Mouse (Mus musculus) heart, adult 18-20 months (tissue): ENCODE measurements around the gene Esrrg. TPM values are rescaled to one million over a fixed set of nuclear protein-coding genes. Genes with fewer than 3 reads are reported as not detected.

Experiments
- DNase-seq, 2 experiments: peaks; one replicate each; pipeline ENCODE4 v3.0.0; 2021 to 2022; ENCODE audit warnings: mixed read lengths in 1 of 2
- total RNA-seq, 2 experiments: library from RNA; stranded (reverse); gene quantifications; 2 replicates each; pipeline ENCODE4 v1.2.3; 2021

Gene Esrrg
- total RNA-seq, 2 experiments from 2014 or later = 45.3 to 57.9 TPM

DNA sequence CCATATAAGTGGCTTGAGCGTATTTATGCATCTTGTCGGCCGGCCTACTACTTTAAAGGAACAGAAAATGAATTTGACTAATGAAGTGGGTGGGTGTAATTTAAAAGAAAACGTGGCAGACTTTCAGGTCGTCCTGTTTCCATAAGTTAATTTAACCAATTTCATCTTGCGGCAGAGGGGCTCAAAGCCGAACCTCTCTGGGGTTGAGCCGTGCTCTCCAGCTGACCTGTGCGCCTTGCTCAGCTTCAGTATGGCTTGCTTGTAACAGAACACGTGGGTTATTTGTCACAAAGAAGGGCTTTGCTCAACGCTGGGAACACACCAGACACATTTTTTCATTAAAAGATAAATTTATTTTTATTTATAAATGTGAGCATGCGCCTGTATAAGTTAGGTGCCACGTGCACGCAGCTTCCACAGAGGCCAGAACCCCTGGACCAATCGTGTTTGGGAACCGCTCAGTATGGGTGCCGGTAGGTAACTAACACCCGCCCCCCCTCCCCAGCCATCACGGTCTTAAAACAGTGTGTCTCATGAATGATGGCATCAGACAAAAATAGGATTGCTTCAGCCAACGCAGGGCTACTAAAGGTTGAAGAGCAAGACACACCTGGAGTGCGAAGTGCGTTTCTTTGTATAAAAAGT, 546.7 kb downstream of the Esrrg start:
- DNase-seq = no peak

DNA sequence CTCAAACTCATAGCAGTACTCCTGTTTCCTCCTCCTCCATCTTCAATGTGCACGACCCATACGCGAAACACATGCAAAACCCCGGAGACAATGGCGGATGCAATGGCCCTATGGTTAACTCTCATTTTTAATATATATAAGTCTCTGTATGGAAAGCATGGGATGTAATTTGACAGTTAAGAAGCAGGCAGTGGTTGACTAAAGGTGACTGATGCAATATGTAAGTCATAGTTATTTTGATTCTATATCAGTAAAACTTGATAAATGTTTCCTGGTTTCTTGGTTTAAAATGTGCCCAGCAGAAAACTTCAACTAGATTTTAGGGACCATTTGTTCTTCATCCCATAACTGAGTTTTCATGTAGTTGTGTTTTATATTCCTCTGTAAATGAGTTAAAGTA, 547.9 kb downstream of the Esrrg start:
- DNase-seq = no peak

GRCm38 (mm10) chr1:188157237-188157955, 548.8 kb downstream of the Esrrg start:
- no peak for DNase-seq

- DNase-seq = no peak
Measured at GRCm38 (mm10) chr1:188158675-188159074, 550.1 kb downstream of the Esrrg start.

DNA sequence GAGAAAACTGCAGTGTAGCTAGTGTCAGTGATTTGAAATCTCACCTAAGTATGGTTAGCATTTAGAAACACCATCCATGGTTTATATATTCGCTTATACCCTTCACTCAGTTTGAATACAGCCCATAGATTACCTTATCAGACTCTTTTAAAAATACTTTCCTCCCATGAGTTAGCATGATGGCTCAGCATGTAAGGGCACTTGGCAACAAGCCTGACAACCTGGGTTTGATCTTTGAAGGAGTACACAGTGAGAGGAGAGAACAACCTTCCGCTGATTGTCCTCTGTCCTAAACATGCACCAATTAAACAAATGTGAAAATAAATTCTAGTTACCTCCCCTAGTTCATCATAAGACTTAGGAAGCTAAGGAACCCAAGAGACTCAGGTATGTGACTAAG, 550.5 kb downstream of the Esrrg start:
- no peak for DNase-seq

DNA sequence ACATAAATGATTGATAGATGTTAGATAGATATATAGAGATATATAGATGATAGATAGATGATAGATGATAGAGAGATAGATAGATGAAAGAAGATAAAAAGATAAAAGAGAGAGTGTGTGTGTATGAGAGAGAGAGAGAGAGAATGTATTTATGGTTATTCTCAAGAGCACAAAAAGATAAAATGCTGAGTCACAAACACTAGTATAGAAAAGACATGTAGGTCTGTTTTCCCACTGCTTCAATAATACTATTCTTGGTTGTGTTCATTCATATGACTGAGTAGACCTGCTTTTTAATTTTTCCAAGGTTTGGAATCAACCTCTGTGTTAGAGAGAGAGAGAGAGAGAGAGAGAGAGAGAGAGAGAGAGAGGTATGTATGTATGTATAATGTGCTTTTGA, 554.5 kb downstream of the Esrrg start:
- no peak for DNase-seq

DNA sequence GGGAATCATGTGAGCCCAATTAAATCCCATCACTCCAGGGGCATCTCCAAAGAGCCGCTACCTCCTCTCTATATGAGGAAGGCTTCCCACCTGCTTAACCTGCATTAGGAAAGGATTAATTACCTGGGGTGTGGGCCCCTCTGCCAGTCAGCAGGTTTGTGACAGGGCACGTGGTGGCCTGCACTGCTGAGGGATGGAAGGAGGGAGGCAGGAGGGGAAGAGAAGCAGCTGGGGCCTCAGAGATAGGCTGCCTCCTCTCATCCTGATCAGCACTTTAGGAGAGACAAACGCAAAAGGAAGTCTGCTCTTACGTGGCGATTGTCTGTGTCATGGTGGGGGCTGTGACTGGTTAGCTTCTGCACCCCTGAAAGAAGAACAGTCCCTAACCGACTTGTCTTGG, 555.7 kb downstream of the Esrrg start:
- DNase-seq = no peak

DNA sequence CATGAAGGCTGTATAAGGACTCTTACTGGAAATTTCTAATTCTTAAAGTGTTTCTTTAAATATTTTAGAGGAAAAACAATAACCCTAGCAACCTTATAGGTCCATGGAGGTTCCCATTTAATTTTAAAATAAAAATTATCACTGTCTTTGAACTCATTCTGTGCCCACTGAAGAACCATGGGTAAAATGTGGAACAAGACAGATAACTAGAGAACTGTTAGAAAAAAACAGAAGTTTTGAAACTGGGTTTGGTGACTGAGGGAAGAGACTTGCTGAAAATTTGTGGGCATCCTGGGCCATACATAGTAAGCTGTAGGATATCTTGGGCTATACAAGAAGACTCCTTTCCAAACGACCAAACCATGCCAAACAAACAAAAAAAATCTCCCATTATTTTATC, 565.3 kb downstream of the Esrrg start:
- no peak for DNase-seq

DNA sequence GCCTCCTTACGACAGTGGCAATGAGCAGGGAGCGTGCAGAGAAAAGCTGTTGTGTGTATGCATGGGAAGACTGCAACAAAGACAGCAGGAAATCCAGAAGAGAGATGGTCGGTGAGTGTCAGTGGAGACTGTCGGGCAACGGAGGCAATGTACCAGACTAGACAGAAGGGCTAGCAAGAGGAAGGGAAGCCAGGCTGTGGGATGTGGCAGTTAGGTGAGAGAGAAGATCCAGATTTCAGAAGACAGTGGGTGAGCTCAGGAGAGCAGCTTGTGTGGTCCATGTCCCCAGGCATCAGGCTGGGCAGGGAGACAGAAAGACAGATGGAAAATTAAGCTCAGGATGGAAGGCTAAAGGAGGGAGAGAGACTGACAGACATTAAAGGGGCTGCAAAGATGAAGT, 574.4 kb downstream of the Esrrg start:
- no peak for DNase-seq

GRCm38 (mm10) chr1:188186440-188187117, 578.0 kb downstream of the Esrrg start:
- DNase-seq = no peak

DNA sequence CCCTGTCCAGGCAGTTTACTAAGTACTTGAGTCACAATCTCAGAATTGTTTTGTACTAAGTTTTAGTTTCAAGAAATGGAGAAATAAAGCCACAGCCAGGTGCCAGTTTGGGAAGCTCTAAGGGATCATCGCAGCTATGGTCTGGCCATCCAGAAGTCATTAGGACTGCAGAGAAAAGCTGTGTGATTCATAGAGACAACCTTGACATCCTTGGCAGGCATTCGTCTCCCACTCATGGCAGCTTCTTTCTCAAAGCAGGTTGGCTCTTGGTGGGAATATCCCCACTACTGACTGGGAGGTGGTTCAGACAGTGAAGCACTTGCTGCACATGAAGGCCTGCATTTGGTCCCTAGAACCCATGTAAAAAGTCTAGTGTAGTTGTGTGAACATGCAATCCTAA, 584.4 kb downstream of the Esrrg start:
- DNase-seq = no peak

GRCm38 (mm10) chr1:188207421-188207820, 598.8 kb downstream of the Esrrg start:
- no peak for DNase-seq

DNA sequence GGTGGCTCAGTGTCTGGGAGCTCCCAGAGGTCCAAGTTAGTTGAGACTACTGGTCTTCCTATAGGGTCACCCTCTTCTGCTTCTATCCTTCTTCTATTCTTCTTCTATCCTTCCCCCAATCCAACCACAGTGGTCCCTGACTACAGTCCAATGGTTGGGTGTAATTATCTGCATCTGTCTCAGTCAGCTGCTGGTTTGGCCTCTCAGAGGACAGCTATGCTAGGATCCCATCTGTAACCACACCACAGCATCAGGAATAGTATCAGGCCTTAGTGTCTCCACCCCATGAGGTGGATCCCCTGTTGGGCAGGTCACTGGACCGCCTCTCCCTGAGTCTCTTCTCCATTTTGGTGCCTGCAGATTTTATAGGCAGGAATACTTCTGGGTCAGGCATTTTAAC, 600.4 kb downstream of the Esrrg start:
- no peak for DNase-seq

GRCm38 (mm10) chr1:188214885-188215611, 606.5 kb downstream of the Esrrg start:
- DNase-seq = no peak

GRCm38 (mm10) chr1:188221226-188221792, 612.7 kb downstream of the Esrrg start:
- DNase-seq = no peak

GRCm38 (mm10) chr1:188233036-188233724, 624.6 kb downstream of the Esrrg start:
- no peak for DNase-seq

GRCm38 (mm10) chr1:188238636-188239035, 630.0 kb downstream of the Esrrg start:
- DNase-seq = no peak

DNA sequence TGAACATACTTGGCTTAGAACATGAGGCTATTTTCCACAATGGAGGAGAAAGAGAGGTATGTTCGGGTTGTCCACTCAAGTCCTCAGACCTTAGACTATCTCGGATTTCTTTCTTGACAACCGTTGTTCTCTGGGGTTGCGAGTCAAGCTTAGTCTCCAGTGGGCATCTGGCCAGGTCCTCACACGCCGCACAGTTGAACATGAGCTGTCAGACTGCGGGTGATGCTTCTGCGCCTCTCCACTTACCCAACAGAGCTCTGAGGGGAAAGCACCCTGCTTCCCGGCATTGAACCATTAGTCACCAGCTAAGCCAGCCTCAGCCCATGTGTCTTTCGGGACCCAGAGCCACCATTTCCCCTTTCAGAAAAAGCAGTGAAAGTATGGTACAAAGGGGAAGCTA, 633.2 kb downstream of the Esrrg start:
- no peak for DNase-seq

DNA sequence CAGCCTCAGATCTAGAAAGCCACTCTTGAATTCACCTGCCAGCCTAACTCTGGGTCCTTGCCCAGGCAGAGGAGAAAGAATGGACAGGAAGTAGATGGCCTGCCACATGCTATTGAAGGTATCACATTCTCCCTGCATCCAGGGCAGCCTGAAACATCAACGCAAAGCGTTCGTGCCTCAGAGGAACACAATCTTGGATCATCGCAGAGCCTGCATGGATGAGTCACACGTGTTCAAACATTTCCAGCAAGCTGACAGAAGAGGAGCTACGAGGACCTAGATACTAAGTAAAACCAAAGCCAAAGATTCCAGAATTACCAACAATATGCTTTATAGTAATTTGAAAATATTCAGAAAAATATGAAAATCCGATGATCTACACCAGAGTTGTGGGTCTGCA, 648.9 kb downstream of the Esrrg start:
- no peak for DNase-seq

GRCm38 (mm10) chr1:188260259-188261107, 651.9 kb downstream of the Esrrg start:
- no peak for DNase-seq
